Mouse (Mus musculus) G1E-ER4 (cell line): ENCODE measurements around the gene Fam53a. TPM values are rescaled to one million over a fixed set of nuclear protein-coding genes. Genes with fewer than 3 reads are reported as not detected.

Source experiments
- GATA1 ChIP-seq: IDR thresholded peaks from one replicate; pipeline ENCODE4 v1.8.0; 2012; ENCODE audit warnings: low read length, inconsistent platforms
- polyA plus RNA-seq: library from polyadenylated mRNA; stranded (reverse); fragments of >175 nt; gene quantifications from 2 replicates; pipeline ENCODE4 v1.2.3, GENCODE M21; 2012

Fam53a gene
- polyA plus RNA-seq = 110 and 151 TPM in 2 replicates

DNA sequence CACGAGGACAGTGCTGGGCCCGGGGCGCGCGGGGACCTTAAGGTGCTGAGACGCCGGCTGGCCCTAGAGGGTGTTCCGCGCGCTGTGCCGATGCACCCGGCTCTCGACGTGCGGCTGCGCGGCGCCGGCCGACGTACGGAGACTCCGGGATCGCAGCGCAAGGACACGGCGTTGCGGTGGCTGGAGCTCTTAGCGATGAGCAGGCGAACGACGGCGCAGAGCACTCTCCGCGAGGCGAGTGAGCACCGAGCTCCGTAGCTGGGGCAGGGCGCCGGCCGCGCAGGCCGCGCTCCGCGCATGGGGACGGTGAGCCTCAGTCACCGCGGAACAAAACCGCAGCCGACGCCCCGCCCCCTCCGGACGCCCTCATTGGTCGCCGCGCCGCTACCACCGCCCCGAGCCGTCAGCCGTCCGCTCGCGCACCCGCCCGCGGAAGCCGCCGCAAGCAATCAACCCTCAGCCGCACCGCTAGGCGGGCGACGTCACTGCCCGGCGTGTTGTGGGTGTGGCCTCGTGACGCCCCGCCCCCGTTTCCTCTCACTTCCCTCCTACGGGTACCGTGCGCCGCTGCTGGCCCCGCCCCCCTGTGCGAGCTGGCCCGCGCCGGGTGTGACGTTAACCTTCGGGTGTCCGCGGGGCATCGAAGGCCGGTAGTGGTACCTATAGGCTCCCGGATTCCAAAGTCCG lies at the start of gene Fam53a, which contains the start of gene Gm9903:
Fam53a (minus strand) TSS at position 335 of the 687 bp plus-strand sequence.
Gm9903 (plus strand) TSS at position 625 of the 687 bp plus-strand sequence.
- no peak for TF ChIP-seq GATA1

DNA sequence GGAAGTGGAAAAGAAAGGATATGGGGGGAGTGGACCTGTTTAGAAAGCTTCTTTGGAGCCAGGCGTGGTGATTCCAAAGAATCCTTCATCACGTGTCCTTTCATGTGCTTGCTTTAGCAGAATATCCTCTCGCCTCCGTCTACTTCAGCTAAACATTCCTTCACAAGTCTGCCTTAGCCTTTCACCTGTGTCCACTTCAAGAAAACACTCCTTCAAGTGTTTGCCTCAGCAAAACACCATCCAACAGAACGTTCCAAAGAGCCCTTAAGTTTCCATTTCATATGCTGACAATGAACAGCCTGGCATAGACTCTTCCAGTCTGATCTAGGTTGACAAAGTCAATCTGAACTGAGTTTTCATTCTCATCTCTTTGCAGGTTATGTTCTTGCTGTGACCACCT lies 48.8 kb upstream of the Fam53a start:
- TF ChIP-seq GATA1 = no peak

DNA sequence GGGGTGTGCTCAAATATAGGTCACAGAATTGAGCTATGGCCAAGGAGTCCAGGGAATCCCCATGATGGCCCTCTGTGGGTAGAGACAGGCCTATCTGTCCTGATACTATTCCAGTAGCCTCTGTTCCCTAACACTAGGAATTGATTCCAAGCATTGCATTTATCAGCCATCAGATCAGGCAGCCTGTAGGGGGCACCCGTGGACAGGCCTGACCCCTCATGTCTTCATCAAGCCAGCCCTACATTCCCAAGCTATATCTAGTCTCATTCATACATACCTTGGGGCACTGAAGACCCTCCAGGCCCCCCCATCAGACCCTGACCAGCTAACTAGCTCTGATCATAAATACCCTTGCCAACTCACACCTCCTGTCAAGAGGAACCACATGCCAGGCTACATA lies 46.5 kb upstream of the Fam53a start:
- no peak for TF ChIP-seq GATA1

DNA sequence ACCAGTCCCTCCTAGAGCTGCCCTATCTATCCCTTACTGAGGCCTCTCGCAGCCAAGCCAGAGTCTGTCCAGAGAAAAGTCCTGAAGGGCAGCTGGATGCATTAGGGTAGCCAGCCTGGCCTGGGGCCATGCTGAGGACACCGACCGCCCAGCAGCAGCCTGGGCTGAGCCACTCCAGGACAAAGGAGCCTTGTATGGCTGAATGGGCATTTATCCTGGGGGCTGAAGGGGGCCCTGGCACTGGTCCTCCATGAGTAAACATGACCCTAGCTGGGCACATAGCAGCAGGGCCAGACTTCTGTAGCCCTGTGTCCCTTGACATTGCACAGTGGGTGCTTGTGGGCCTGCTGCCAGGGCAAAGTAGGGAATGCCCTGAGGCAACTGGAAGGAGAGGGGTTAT lies 45.0 kb upstream of the Fam53a start:
- no peak for TF ChIP-seq GATA1

DNA sequence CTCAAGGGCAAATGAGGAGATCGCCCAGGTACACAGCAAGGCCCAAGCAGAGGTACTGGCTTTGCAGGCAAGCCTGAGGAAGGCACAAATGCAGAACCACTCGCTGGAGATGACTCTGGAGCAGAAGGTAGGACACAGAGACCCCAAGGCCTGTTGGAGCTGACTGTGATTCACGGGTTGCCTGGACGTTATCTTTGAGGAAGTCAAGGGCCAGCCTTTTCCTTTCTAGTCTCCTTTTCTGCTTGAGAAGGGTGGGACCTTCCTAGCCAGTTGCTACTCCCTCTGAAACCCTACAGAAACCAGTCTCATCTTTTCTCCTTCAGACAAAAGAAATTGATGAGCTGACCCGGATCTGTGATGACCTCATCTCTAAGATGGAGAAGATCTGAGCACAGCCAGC lies 42.2 kb upstream of the Fam53a start:
- no peak for TF ChIP-seq GATA1

DNA sequence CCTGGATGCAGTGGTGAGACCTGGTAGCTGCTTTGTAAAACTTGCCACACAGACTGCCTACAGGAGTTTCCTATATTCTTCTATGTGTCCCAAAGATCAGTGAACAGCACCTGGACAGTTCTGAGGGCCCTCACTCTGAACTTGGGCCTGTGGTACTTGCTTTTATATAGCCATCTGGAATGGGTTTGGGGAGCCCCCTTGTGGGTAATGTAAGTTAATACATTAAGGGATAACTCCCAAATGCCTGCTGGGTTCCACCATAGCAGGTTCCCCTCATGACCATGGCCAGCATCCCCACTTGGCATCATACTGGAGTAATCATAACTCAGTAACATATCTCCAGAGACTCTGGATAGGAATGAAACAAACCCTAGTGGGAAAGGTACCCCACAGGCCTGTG lies 38.8 kb upstream of the Fam53a start:
- no peak for TF ChIP-seq GATA1

DNA sequence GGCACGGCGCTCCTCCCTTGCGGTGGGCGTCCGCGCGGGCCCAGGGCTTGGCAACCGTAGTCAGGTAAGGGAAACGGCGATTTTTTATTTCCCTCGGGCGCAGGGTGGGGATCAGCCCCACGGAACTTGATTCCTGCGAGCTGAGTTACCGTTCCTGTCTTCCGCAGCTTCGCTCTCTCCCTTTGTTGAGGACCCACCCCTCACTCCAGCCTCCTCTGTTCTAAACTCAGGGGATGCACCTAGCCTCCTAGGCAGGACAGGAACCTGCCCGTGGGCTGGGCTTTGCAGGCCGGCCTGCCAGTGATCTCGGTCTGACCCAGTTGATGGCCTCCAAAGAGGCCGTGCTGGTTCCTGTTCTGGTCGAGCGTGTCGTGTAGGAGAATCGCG lies 29.2 kb upstream of the Fam53a start:
- TF ChIP-seq GATA1 = no peak

DNA sequence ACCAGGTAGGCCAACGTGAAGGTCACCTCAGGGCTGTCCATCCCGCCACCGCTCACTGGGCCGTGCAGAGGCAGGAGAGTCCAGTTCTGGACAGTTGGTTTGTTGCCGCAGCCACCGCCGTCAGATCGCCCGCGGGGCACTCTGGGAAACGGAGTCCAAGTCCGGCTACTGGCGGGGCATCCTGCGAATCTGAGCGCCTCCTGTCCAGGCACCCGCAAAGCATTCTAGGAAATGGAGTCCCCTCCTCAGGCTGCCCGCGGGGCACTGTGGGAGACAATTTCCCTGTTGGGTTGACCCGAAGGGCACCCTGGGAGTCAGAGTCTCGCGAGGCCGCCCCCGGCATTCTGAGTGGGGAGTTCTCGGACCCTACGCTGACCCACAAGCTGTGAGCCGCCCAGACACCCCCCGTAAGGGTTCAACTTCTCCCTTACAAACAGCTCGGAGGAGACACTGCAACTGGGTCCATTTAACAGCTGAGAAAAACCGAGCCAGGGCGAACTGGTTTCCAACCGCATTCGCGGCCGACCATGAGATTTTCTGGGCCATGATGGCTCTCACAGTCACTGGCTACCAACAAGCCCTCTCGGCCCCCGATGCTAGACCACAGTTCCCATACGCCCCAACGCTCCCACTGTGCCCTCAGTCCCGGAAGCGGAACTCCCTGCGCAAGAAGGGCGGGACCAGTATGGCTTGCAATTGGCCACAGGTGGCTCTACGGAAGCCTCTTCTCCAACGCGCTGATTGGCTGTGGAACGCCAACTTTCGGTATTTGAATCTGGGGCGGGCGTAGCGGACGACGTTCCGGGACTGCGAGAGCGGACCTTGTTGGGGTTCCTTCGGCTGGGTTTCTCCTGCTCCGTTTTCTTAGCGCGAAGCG lies 28.6 kb upstream of the Fam53a start, which contains the start of the genes Tacc3 and Tmem129:
Tacc3 (plus strand) TSS at position 342 of the 877 bp plus-strand sequence.
Tmem129 (minus strand) TSS at position 630 of the 877 bp plus-strand sequence.
- TF ChIP-seq GATA1 = no peak

DNA sequence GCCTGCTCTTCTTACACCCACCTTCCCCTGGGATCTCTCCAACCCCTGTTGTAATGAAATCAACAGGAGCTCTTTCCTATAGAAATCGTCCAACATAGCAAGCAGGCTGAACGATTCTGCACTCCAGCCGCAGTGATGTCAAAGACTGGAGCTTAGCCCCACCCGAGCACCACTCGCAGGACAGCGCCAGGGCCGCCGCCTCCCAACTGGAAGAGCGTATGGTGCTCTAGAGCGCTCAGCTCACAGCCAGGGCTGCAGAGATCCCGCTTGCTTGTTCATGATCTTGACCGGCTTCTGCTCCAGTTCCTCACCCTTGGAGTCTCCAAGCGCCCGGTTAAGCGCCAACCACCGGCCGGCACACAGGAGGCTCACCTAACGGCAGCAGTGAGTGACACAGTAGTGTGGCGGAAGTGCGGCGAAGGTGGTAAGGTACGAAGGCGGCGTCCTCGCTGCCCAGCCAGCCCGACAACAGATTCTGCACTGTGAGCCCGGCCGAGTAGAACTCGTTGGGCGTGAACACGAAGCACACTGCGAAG lies 27.9 kb upstream of the Fam53a start:
- no peak for TF ChIP-seq GATA1

DNA sequence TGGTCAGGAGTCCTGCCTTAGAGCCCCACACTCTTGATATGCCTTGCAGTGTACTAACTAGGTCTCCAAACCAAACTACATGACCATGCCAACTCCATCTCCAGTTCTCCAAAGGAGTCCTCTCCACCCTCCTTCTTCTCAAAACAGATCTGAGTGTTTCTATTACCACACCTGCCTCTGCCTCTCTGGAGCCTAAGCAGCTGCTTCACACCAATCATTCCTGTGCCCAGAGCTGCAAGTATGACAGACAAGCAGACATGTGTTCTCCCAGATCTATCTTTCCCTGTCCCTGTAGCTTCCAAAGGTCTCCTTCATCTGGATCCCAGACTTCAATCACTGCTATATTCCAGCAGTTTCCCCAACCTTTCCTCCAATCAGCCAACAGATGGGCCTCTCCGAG lies 27.3 kb upstream of the Fam53a start:
- TF ChIP-seq GATA1 = no peak

DNA sequence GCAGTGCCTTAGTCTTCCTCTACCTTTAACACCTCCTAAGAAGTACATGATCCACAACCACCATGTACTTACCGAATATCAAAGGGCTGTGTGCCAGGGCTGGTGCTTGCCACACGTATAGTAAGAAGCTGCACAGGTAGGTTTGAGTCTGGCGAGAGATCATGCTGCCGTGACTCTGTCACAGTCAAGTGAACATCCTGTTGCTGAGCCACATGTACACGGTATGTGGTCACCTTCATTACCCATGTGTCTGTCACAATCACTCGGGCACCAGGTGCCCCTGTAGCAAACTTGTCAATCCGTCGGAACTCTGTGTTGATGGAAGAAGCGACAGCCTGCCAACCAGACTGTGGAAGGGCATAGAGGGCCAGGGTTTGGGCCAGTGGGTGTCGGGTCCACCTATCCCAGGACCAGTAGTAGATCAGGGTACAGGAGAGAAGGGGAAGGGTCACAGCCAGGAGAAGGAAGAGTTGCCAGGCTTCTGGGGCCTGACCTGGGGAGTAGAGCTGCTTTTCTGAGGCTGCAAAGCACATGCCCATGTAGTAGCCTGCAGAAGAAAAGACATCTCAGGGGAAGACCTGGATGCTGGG lies 25.9 kb upstream of the Fam53a start:
- TF ChIP-seq GATA1 = no peak

DNA sequence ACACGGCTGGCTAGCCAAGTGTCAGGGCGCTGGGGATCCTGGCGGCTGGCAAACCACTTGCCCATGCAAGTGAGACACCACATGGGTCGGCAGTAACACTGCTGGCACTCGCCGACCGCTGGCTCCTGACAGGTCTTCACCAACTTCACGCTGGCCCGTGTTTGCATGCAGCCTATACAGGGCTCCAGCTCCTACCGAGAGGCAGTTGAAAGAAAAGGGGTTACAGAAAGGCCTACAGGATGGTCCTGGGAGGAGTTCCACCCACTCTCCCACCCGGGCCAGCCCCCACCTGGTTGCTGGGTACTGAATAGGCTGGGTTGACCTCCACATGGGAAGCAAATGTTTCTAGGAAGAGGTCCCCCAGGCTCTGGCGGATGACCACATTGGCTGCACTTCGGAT lies 25.0 kb upstream of the Fam53a start:
- no peak for TF ChIP-seq GATA1

DNA sequence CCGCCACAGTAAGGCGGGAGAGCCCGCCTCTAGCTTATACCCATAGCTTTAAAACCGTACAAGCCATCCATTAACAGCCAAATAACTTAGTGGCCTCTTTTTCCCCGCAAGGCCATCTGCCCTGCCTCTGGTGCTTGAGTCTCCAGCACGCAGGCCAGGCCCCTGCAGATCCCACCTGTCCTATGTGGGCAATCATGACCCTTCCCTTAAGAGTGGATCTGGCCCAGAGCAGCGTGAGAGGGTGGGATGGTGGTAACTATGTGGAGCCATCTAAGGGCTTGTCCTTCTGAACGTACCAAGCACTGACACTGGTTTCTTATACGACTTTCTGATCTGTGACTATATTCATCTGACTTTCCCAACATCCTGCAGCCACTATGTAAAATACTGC lies 23.3 kb upstream of the Fam53a start:
- TF ChIP-seq GATA1 = no peak

DNA sequence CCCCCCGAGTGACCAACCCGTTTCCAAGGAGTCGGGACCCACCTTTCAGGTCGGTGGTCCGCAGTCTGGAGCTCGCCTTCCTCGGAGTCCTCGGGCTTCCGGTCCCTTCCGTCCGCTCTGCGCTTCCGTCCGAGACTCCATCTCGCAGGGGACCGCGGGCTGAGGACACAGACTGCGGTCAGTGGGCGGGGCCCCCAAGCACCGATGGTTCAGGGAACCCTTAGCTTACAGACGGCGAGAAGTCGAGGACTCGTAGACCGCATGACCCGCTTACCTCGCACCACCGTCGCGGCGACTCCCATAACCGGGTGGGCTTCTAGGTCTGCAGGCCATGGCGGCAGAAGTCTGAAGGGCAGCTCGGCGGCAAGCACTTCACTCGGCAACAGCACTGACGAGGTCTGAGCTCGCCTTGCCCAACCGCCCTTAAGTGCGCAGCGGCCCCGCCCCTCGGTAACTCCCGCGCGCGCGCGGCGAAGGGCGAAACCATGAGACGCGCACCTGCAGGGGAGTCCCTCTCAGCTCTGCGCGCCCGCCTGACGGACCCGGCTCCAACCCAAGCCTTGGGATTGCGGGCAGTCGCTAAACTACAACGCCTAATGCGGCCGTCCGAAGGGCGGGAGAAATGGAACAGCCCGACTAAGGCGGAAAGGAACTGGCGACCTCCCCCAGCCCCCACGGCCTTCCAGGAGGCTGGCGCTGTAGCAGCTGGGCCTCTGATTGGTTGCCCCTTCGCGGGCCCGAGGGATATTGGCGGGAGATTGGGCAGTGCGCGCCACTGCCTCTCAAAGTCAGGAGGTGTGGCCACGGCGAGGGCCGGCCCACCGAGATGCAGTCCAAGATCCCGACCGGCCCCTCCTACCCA lies 22.7 kb upstream of the Fam53a start, which contains the start of gene Slbp:
Slbp (minus strand) TSS at position 654 of the 862 bp plus-strand sequence.
- TF ChIP-seq GATA1 = no peak

DNA sequence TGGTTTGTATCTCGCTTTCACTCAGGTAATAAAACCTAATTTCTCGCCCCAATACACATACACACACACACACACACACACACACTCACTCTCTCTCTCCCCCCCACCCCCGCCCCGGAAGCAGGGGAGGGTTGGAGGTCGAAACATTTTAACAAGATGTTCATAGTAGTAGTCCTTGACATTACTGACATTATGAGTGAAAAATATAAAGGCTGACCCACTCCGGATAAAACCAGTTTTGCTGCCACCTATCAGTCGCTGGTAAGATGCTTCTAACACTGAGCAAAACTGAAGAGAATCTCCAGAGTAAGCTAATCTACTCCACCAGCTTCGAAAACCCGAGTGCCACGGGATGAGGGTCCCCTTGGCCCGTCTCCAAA lies 22.1 kb upstream of the Fam53a start:
- no peak for TF ChIP-seq GATA1
